Mouse (Mus musculus) intestine, embryonic 16.5 days (tissue): ENCODE data around the gene Dnah2. TPM values are rescaled to one million over a fixed set of nuclear protein-coding genes. Genes with fewer than 3 reads are reported as not detected.

Experiments used
- ATAC-seq: fragments of 200-750 bp; cut with Nextera tagmentation; 2 replicates; pipeline ENCODE4 v1.8.0; 2017; ENCODE audit warnings: moderate TSS enrichment, moderate library complexity
- H3K27ac ChIP-seq: fragments of 300-500 bp; sonication (generic); 2 replicates; pipeline ENCODE4 v1.5.1; 2014; ENCODE audit warnings: mild to moderate bottlenecking, low read length
- H3K27me3 ChIP-seq: fragments of 300-500 bp; sonication (generic); replicated peaks from 2 replicates; pipeline ENCODE4 v1.6.1; 2014; ENCODE audit warnings: low read length, control low read depth, mixed read lengths; ENCODE audit not compliant: control insufficient read depth, insufficient read depth
- H3K36me3 ChIP-seq: fragments of 300-500 bp; sonication (generic); 2 replicates; pipeline ENCODE4 v1.6.1; 2014; ENCODE audit warnings: low read length, control low read depth; ENCODE audit not compliant: control insufficient read depth, insufficient read depth
- H3K4me1 ChIP-seq: fragments of 300-500 bp; sonication (generic); 2 replicates; pipeline ENCODE4 v1.6.1; 2014; ENCODE audit warnings: low read length, control low read depth, mixed read lengths; ENCODE audit not compliant: control insufficient read depth, insufficient read depth
- H3K4me2 ChIP-seq: fragments of 300-500 bp; sonication (generic); 2 replicates; pipeline ENCODE4 v1.6.1; 2014; ENCODE audit warnings: low read depth, low read length, control low read depth
- H3K4me3 ChIP-seq: fragments of 300-500 bp; sonication (generic); 2 replicates; pipeline ENCODE4 v1.5.1; 2014; ENCODE audit warnings: mild to moderate bottlenecking, low read length
- H3K9ac ChIP-seq: fragments of 300-500 bp; sonication (generic); 2 replicates; pipeline ENCODE4 v1.6.1; 2014; ENCODE audit warnings: low read depth, low read length
- H3K9me3 ChIP-seq: fragments of 300-500 bp; sonication (generic); 2 replicates; pipeline ENCODE4 v1.6.1; 2016; ENCODE audit warnings: low read length, control low read depth; ENCODE audit not compliant: control insufficient read depth
- WGBS: fragments of 180-500 bp; shearing (Covaris S2); extraction: QIAGEN DNeasy Blood & Tissue Kit; methylation state at CpG from one replicate; pipeline ENCODE4 v1.1.7; 2014; 5-methylcytosine and 5-hydroxymethylcytosine counted together
- polyA plus RNA-seq: library from polyadenylated mRNA; unstranded; fragments of >200 nt; fragmentation: Nextera tagmentation; extraction: Ambion mirVana; gene quantifications from 2 replicates; pipeline ENCODE4 v1.2.1, GENCODE M21; 2015

The Dnah2 gene
- polyA plus RNA-seq, 1 experiment from 2014 or later, result 0.93 TPM

DNA sequence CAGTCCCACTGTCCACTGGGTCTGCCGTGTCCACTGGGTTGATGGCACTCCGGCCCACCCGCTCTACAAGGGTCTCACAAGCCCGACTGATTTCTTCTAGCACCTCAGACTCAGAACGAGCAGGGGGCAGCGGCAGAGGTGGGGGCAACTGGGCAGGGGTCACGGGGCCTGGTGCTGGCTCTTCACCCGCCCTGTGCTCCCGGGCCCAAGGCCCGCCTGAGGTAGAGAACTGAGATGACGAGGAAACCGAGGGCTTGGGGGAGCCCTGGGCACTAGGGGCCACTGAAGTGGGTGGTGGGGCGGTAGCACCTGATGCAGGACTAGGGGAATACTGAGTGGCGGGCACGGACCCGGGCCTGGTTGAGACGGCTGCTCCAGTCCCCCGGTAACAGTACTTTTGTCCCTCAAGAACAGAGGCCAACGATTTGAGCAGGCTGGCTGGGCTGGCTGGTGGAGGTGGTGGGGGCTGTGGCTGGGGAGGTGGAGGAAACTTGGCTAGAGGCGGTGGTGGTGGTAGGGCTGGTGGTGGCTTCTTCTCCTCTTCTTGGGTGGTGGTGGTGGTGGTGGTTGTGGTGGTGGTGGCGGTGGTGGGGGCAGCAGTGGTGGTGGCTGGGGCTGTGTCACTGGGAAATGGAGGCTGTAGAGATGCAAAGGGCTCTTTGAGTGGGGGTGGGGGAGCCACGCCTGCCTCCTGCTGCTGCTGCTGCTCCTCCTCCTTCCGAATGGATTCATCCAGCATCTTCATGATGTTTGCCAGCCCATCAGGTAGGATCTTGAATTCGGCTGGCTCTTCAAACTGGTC lies 144.1 kb downstream of the Dnah2 start:
- Histone ChIP-seq H3K27ac (no peak overlapping the region), H3K4me2 (no peak overlapping the region)
- 91% methylated on average over 20 of the region's 24 CpGs for WGBS

DNA sequence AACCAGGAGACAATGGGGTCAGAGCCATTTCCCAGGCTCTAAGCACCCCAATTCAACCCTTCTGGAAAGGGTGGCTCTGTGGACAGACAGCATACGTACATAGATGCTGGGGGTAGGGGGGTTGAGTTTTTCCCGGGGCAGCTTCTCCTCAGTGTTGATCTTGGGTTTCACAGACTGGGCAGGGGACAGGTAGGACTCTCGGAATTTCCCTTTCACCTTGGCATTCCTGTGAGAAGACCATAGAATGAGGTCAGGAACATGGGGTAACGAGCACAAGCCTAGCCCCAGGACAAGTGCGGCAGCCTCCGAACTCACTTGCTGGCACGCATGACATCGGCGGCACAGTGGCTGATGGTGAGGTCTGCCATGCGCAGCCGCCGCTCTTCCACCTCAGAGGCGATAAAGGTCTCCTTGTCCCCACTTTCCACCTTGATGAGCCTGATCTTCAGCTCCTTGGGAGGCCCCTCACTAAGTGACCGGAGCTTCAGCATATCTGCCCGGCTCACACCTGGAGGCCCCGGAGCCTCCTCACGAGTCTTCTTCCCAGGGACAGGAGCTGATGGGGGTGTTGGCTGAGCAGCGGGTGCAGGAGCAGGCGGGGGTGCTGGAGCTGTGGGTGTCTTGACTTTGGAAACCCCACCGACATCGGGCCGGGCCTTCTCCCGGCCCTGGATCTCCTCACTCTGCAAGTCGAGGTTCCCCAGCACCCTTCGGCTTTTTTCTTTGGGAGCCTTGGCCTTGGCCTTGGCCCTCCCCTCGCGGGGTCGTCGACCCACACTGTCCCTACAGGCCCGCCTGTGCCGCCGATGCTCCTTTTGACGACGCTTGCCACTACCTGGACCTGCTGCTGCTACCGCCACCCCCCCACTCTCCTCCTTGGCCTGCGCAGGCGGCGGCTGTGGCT lies 145.0 kb downstream of the Dnah2 start:
- 89% methylated on average over 38 of the region's 38 CpGs for WGBS
- ATAC-seq, result no peak

More for the DNA sequence above, 144.1 kb downstream of the Dnah2 start:
- Histone ChIP-seq H3K9me3 (no peaks in the 10 kb centered on the region), H3K9ac (no peak overlapping the region), H3K4me3 (no peak overlapping the region), H3K36me3 (peaks cover 49% of the 10 kb centered on the region), H3K4me1 (peaks cover 26% of the 10 kb centered on the region), H3K27me3 (no peaks in the 10 kb centered on the region)
- no peak for ATAC-seq

DNA sequence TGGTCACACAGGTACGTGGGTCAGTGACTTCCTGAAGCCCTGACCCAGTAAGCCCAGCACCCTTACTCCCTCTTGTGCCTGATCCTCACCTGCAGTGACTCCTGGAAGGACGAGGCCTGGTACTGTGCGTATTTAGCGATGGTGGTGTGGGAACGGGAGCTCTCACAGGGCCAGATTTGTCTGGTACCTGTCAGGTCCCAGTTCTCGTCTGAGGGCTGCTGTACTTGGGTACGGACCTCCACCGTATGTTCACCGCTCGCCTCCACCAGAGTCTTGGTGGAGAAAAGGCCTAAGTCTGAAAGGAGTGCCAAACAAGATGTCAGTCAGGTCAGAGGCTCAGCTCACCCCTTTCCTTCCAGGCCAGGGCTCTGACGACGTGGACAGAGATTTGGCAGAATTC lies 146.9 kb downstream of the Dnah2 start:
- WGBS, result 86% methylated on average over 12 of the region's 12 CpGs
- peaks cover 47% of the 10 kb centered on the region for H3K36me3 ChIP-seq
- no peak for ATAC-seq

More for the DNA sequence above, 145.0 kb downstream of the Dnah2 start:
- H3K27ac ChIP-seq, result no peak overlapping the region
- no peak overlapping the region for H3K4me3 ChIP-seq
- no peaks in the 10 kb centered on the region for H3K9me3 ChIP-seq
- no peak overlapping the region for H3K4me2 ChIP-seq
- H3K36me3 ChIP-seq, result peaks cover 53% of the 10 kb centered on the region
- peaks cover 31% of the 10 kb centered on the region for H3K4me1 ChIP-seq
- no peak overlapping the region for H3K9ac ChIP-seq
- H3K27me3 ChIP-seq, result no peaks in the 10 kb centered on the region

DNA sequence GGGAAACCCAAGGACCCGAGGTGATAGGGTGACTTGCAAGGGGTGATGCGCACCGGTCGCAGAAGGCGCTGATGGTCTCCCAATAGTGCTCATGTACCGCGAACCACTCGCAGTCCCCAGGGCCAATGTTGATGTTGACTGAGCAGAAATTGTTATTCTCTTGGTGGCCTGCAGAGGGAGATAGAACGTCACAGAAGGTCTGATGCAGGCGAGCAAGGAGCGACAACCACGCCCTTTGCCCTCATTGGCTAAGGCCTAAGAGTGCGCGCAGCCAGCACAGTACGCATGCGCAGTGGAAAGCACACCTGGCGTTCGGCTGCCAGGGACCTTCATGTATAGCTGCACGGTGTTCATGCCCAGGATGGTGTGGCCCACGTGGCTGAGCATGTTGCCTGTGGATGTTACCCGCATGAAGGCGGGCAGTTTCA lies 147.7 kb downstream of the Dnah2 start:
- Histone ChIP-seq H3K27me3 (no peaks in the 10 kb centered on the region), H3K27ac (peak overlapping the region; percentile 8; the same call in 1 of the 2 replicates), H3K9ac (peak overlapping the region; percentile 29; the same call in 1 of the 2 replicates), H3K4me3 (no peak overlapping the region), H3K4me1 (peaks cover 36% of the 10 kb centered on the region), H3K36me3 (peaks cover 40% of the 10 kb centered on the region), H3K9me3 (no peaks in the 10 kb centered on the region), H3K4me2 (no peak overlapping the region)
- peak; percentile 79 for ATAC-seq
- WGBS, result 18% methylated on average over 22 of the region's 22 CpGs

More for the DNA sequence above, 146.9 kb downstream of the Dnah2 start:
- no peaks in the 10 kb centered on the region for H3K9me3 ChIP-seq
- no peak overlapping the region for H3K4me3 ChIP-seq
- no peaks in the 10 kb centered on the region for H3K27me3 ChIP-seq
- no peak overlapping the region for H3K27ac ChIP-seq
- H3K4me2 ChIP-seq, result no peak overlapping the region
- H3K4me1 ChIP-seq, result peaks cover 33% of the 10 kb centered on the region
- H3K9ac ChIP-seq, result 0 out of 2 replicates have a peak overlapping the region, but pooled peaks have one; percentile 29

DNA sequence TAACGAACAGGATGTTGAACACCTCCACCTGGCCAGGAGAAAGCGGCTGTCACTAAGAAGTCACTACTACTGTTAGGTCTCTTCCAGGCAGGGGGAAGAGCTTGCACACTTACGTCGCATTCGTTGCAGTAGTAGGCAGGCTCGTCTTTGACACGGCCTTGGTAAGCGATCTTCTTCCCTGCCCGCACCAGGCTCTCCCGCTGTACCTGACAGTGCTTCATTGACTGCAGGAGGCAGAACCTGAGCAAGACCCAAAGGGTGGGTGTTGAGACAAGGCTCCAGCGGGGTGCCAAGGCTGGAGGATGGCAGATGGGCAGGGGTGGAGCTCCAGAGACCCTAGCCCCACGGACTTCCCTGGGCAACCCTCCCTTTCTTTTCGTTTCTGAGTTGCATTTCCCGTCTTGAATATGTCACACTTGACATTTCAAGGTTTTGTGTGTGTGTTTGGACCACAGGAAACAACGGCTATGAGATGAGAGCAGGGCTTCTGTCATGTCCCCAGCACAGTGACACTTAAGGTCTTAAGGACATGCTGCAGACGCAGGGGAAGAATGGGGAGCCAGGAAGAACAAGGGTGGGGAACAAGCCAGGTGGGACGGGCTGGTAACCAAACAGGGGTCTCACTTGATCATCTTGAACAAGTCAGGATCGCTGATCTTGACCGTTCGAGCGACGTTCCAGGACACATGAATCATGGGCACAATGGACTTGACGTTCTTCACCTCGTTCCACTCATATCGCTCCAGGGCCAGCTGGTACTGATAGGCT lies 148.6 kb downstream of the Dnah2 start:
- no peak overlapping the region for H3K27ac ChIP-seq
- H3K4me3 ChIP-seq, result no peak overlapping the region; the same call in 1 of the 2 replicates
- WGBS, result 75% methylated on average over 25 of the region's 25 CpGs
- no peak for ATAC-seq
- H3K36me3 ChIP-seq, result peaks cover 31% of the 10 kb centered on the region
- H3K9ac ChIP-seq, result 0 out of 2 replicates have a peak overlapping the region, but pooled peaks have one; percentile 47
- H3K9me3 ChIP-seq, result no peaks in the 10 kb centered on the region
- H3K27me3 ChIP-seq, result no peaks in the 10 kb centered on the region
- no peak overlapping the region for H3K4me2 ChIP-seq
- peaks cover 36% of the 10 kb centered on the region for H3K4me1 ChIP-seq

DNA sequence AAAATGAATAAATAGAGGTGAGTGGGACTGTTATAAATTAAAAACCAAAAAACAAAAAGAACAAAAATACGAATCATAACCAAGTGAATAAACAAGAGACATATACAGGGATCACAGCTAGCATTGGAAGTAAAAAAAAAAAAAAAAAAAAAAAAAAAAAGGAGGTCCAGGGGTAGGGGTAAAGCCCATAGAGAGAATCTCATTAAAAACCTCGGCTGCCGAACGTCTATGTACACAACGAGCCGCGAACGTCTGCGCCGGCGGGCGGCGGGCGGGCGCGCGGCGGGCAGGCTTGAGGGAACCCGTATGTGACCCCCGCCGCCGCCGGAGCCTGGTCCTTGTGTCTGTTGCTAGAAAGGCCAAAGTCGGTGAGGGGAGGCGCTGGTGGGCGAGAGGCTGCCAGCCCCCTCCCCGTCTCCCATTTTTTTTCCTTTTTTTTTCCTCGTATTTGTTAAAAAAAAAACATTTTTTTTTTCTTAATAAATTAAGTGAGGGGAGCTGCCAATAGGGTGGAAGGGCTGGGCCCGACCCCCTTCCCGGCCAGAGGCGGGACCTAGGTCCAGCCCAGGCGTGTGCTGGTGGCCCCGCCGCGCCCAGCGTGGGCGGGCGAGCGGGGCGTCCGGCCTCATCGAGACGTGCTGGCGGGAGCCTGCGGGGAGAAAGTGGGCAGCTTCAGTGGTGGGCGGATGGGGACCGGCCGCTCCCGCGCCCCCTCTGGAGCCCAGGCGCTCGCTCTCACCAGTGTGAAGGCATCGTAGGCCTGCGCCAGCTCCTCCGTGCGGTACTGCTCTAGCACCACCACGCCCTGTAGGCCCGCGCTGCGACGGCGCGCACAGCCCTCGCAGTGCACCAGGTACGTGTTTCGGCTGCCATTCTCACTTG lies 149.5 kb downstream of the Dnah2 start:
- Histone ChIP-seq H3K4me3 (no peak overlapping the region; the same call in 1 of the 2 replicates), H3K27me3 (no peaks in the 10 kb centered on the region), H3K9me3 (no peaks in the 10 kb centered on the region), H3K36me3 (peaks cover 27% of the 10 kb centered on the region), H3K4me1 (peaks cover 36% of the 10 kb centered on the region), H3K4me2 (no peak overlapping the region), H3K9ac (peak overlapping the region; percentile 47; the same call in 1 of the 2 replicates), H3K27ac (no peak overlapping the region)
- no peak for ATAC-seq
- whole genome bisulfite sequencing, result 43% methylated on average over 66 of the region's 66 CpGs

DNA sequence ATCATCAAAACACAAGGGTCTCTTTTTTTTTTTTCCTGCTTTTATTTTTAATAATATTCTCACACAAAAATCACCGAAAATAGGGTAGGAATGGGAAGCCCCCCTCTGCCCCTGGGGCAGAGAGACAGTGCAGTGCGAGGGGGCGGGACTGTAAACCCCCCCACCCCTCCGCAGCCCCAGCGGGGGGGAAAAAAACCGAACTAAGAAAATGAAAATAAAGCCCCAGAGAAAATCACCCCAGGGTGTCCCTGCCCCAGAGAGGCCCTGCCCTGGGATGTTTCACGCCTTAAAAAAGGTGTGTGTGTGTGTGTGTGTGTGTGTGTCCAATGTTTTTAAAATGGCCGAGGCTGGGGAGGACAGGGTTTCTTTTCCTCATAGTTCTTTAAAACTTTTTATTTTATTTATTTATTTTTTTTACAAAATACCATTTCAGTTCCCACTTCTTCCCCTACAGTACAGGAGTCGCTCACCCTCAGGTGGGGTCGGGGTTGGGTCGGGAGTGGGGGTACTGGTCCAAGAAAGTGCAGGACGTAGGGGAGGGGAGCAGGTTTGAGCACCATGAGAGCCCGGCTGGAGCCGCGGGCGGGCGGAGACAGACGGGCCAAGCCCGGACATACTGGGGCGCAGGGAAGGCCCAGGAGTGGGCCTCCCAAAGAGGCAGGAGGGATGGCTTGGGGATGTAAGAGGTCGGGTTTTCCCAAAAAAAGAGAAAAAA lies 150.3 kb downstream of the Dnah2 start:
- Histone ChIP-seq H3K4me3 (peak overlapping the region; percentile 30), H3K27ac (peak overlapping the region; percentile 24; the same call in 1 of the 2 replicates), H3K4me2 (peak overlapping the region; percentile 7; the same call in 1 of the 2 replicates), H3K36me3 (peaks cover 19% of the 10 kb centered on the region), H3K27me3 (no peaks in the 10 kb centered on the region), H3K9me3 (no peaks in the 10 kb centered on the region), H3K9ac (peak overlapping the region; percentile 58), H3K4me1 (peaks cover 36% of the 10 kb centered on the region)
- WGBS, result 38% methylated on average over 21 of the region's 21 CpGs
- ATAC-seq, result no peak

DNA sequence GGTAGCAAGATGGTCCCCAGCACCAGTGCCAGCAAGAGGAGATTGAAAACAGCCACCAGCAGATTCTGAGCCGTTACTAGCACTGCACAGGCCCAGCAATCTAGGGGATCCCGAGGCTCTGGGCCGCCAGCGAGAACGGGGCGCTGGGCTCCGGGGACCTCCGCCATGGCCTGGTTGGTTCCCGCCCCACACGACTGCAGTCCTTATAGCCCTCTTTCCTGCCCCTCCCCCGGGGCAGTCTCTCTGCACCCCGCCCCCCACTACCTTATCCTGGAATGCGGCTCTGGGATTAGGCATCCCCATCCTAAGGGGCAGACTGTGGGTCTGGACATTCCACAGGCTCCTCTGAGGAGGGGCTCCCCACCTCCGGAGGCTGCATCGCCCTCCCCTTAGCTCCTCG lies 150.9 kb downstream of the Dnah2 start, which contains the start of gene Tmem88:
TSS of gene Tmem88 (minus strand) at position 176 of the 400 bp plus-strand sequence.
- Histone ChIP-seq H3K27me3 (no peaks in the 10 kb centered on the region), H3K9me3 (no peaks in the 10 kb centered on the region), H3K27ac (peak within 1 kb of the TSS; percentile 49), H3K4me3 (peak within 1 kb of the TSS; percentile 69), H3K4me2 (peak within 1 kb of the TSS; percentile 7), H3K4me1 (peaks cover 36% of the 10 kb centered on the region), H3K9ac (peak within 1 kb of the TSS; percentile 58), H3K36me3 (peaks cover 14% of the 10 kb centered on the region)
- no peak for ATAC-seq
- WGBS, result 27% methylated on average over 16 of the region's 16 CpGs
